Mouse (Mus musculus) gastrocnemius, adult 8-10 months (tissue): ENCODE measurements around the gene Nyap1. TPM values are rescaled to one million over a fixed set of nuclear protein-coding genes. Genes with fewer than 3 reads are reported as not detected.
A peak's percentile ranks its signal among the peaks of the same experiment; 100 is the strongest.

Source experiments
- DNase-seq, 2 experiments: peaks; one replicate each; pipeline ENCODE4 v3.0.0; 2022; ENCODE audit warnings: low spot score in 2 of 2
- total RNA-seq, 4 experiments: library from RNA; stranded (reverse); gene quantifications; 2 replicates each; pipeline ENCODE4 v1.2.4; 2022

Nyap1 gene
- under 1 TPM in 2 of 4 experiments, not detected in 2; 0.10 to 0.16 TPM for total RNA-seq

GRCm38 (mm10) chr5:137741023-137741931, at the start of gene Nyap1:
Gene Nyap1, minus strand, starts transcription at chr5:137741607.
- peak; percentile 49 to 53 for DNase-seq

- no peak for DNase-seq
Observed at GRCm38 (mm10) chr5:137788946-137789531, 47.6 kb upstream of the Nyap1 start.

- DNase-seq = no peak
Observed at GRCm38 (mm10) chr5:137788171-137788570, 46.8 kb upstream of the Nyap1 start.

- DNase-seq = peak; percentile 88 to 94
Observed at GRCm38 (mm10) chr5:137787151-137787928, 45.9 kb upstream of the Nyap1 start, which contains the start of the genes Mepce and Zcwpw1. Gene Mepce, minus strand, starts transcription at chr5:137787655. Gene Zcwpw1, plus strand, starts transcription at chr5:137787798.

GRCm38 (mm10) chr5:137786109-137786942, 44.9 kb upstream of the Nyap1 start:
- peak; percentile 99 for DNase-seq

GRCm38 (mm10) chr5:137785164-137786031, 44.0 kb upstream of the Nyap1 start:
- peak in 1 of 2 experiments; percentile 19 for DNase-seq

GRCm38 (mm10) chr5:137784546-137784945, 43.1 kb upstream of the Nyap1 start:
- DNase-seq = no peak

GRCm38 (mm10) chr5:137783901-137784540, 42.6 kb upstream of the Nyap1 start:
- no peak for DNase-seq

GRCm38 (mm10) chr5:137782776-137783522, 41.5 kb upstream of the Nyap1 start:
- no peak for DNase-seq

GRCm38 (mm10) chr5:137781661-137782060, 40.3 kb upstream of the Nyap1 start:
- DNase-seq = no peak

- no peak for DNase-seq
Observed at GRCm38 (mm10) chr5:137779053-137779933, 37.9 kb upstream of the Nyap1 start.

- peak; percentile 93 to 95 for DNase-seq
Observed at GRCm38 (mm10) chr5:137778635-137779034, 37.2 kb upstream of the Nyap1 start, which contains the start of gene Ppp1r35. Gene Ppp1r35, plus strand, starts transcription at chr5:137778849.

- no peak for DNase-seq
Observed at GRCm38 (mm10) chr5:137777267-137777845, 35.9 kb upstream of the Nyap1 start.

- DNase-seq = no peak
Observed at GRCm38 (mm10) chr5:137776408-137776918, 35.1 kb upstream of the Nyap1 start.

- no peak for DNase-seq
Observed at GRCm38 (mm10) chr5:137775587-137776290, 34.3 kb upstream of the Nyap1 start.

- no peak for DNase-seq
Observed at GRCm38 (mm10) chr5:137772755-137773154, 31.3 kb upstream of the Nyap1 start.
